Mouse (Mus musculus): ENCODE results near the gene Rictor. TPM values are rescaled to one million over a fixed set of nuclear protein-coding genes. Genes with fewer than 3 reads are reported as not detected.

Rictor gene
- polyA plus RNA-seq, 1 experiment from 2014 or later, result 54.3 TPM

DNA sequence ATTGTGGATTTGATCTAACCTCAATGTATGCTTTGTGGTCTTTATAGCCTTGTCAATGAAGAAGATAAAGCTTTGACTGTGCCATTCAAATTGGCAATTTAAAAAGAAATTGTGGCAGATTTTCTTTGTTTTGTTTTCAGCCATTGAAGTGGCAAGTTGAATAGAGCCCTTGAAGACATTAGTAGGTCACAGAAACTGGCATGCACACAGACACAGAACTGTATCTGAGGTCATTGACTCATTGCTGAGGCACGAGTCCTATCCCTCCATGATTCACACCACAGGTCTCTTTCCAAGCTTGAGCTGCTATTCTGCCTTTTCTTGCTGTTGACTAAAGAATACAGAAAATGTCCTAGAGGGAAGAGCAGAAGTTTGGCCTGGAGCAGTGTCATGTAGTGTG is 141.7 kb downstream of the Rictor start:
- H3K27ac ChIP-seq, result no peak overlapping the region
- no peaks in the 10 kb centered on the region for H3K27me3 ChIP-seq
- no peak overlapping the region for H3K4me2 ChIP-seq
- 42% methylated on average over 1 of the region's 1 CpGs for WGBS
- no peak for ATAC-seq (ENCODE audit: low FRiP score)
- no peak overlapping the region for H3K9ac ChIP-seq
- H3K4me3 ChIP-seq (replicated peaks), result no peak overlapping the region
- H3K4me1 ChIP-seq, result no peaks in the 10 kb centered on the region
- no peaks in the 10 kb centered on the region for H3K9me3 ChIP-seq
- no peaks in the 10 kb centered on the region for H3K36me3 ChIP-seq (replicated peaks)

Other genes with a start within 250 kb of the Rictor start
- 3.2 and 4.2 TPM in 2 replicates for gene Fyb, start 185.5 kb upstream of the Rictor start, polyA plus RNA-seq (2016; fragmentation: Nextera tagmentation; extraction: Ambion mirVana)
- gene Osmr, start 166.6 kb downstream of the Rictor start, polyA plus RNA-seq (2016; fragmentation: Nextera tagmentation; extraction: Ambion mirVana), result 0.50 and 0.72 TPM in 2 replicates

Measured in forebrain, embryonic 12.5 days (tissue).